Mouse (Mus musculus) embryonic facial prominence, embryonic 11.5 days (tissue): ENCODE measurements around the gene Pacsin2. TPM values are rescaled to one million over a fixed set of nuclear protein-coding genes. Genes with fewer than 3 reads are reported as not detected.

Experiments used
- ATAC-seq: fragments of 200-750 bp; cut with Nextera tagmentation; replicated peaks from 2 replicates; pipeline ENCODE4 v1.8.0; 2017; ENCODE audit warnings: low read depth; ENCODE audit not compliant: insufficient number of reproducible peaks, low FRiP score, low TSS enrichment
- DNase-seq: peaks from one replicate; pipeline ENCODE4 v3.0.0-alpha.2; 2015; ENCODE audit warnings: low spot score
- H3K27ac ChIP-seq: fragments of 300-500 bp; sonication (generic); replicated peaks from 2 replicates; pipeline ENCODE4 v1.5.1; 2014; ENCODE audit warnings: mild to moderate bottlenecking, low read depth, low read length, control low read depth
- H3K27me3 ChIP-seq: fragments of 300-500 bp; sonication (generic); 2 replicates; pipeline ENCODE4 v1.6.1; 2014; ENCODE audit warnings: mild to moderate bottlenecking, low read length, moderate library complexity, mixed read lengths; ENCODE audit not compliant: control insufficient read depth, insufficient read depth
- H3K36me3 ChIP-seq: fragments of 300-500 bp; sonication (generic); replicated peaks from 2 replicates; pipeline ENCODE4 v1.6.1; 2014; ENCODE audit warnings: low read depth, mild to moderate bottlenecking, low read length, moderate library complexity, mixed read lengths; ENCODE audit not compliant: control insufficient read depth, insufficient read depth
- H3K4me1 ChIP-seq: fragments of 300-500 bp; sonication (generic); 2 replicates; pipeline ENCODE4 v1.6.1; 2014; ENCODE audit warnings: low read length, mixed read lengths; ENCODE audit not compliant: control insufficient read depth, insufficient read depth
- H3K4me2 ChIP-seq: fragments of 300-500 bp; sonication (generic); 2 replicates; pipeline ENCODE4 v1.6.1; 2014; ENCODE audit warnings: low read depth, mild to moderate bottlenecking, control low read depth, low read length, moderate library complexity
- H3K4me3 ChIP-seq: fragments of 300-500 bp; sonication (generic); 2 replicates; pipeline ENCODE4 v1.5.1; 2014; ENCODE audit warnings: low read depth, low read length, control low read depth
- H3K9ac ChIP-seq: fragments of 300-500 bp; sonication (generic); replicated peaks from 2 replicates; pipeline ENCODE4 v1.6.1; 2014; ENCODE audit warnings: mild to moderate bottlenecking, control low read depth, low read length
- H3K9me3 ChIP-seq: fragments of 300-500 bp; sonication (generic); replicated peaks from 2 replicates; pipeline ENCODE4 v1.6.1; 2016; ENCODE audit warnings: mild to moderate bottlenecking, low read length, inconsistent platforms, mixed read lengths; ENCODE audit not compliant: control insufficient read depth
- WGBS: fragments of 180-500 bp; shearing (Covaris S2); extraction: QIAGEN DNeasy Blood & Tissue Kit; methylation state at CpG from one replicate; pipeline ENCODE4 v1.1.7; 2014; 5-methylcytosine and 5-hydroxymethylcytosine counted together
- polyA plus RNA-seq: library from polyadenylated mRNA; unstranded; fragments of >200 nt; fragmentation: Nextera tagmentation; extraction: Ambion mirVana; gene quantifications from 2 replicates; pipeline ENCODE4 v1.2.1, GENCODE M21; 2014

Gene Pacsin2
- polyA plus RNA-seq, 1 experiment from 2014 or later: 41.9 TPM

- Histone ChIP-seq H3K4me1 (no peaks in the 10 kb centered on the region), H3K36me3 (no peaks in the 10 kb centered on the region), H3K27me3 (no peaks in the 10 kb centered on the region), H3K4me3 (no peak overlapping the region), H3K9me3 (no peaks in the 10 kb centered on the region), H3K4me2 (no peak overlapping the region), H3K9ac (no peak overlapping the region; the same call in 1 of the 2 replicates), H3K27ac (0 out of 2 replicates have a peak overlapping the region, but pooled peaks have one; percentile 16)
- ATAC-seq: no peak
- DNase-seq: no peak
- 67% methylated on average over 15 of the region's 15 CpGs for WGBS
Measured at GRCm38 (mm10) chr15:83432231-83433031, 32.0 kb downstream of the Pacsin2 start.

GRCm38 (mm10) chr15:83430986-83431763 is 33.2 kb downstream of the Pacsin2 start:
- no peak overlapping the region for H3K27ac ChIP-seq
- H3K4me3 ChIP-seq: no peak overlapping the region
- H3K36me3 ChIP-seq: no peaks in the 10 kb centered on the region
- WGBS: 93% methylated on average over 14 of the region's 14 CpGs
- H3K9me3 ChIP-seq: no peaks in the 10 kb centered on the region
- no peaks in the 10 kb centered on the region for H3K4me1 ChIP-seq
- H3K27me3 ChIP-seq: no peaks in the 10 kb centered on the region
- no peak for DNase-seq
- ATAC-seq: no peak
- no peak overlapping the region for H3K9ac ChIP-seq
- H3K4me2 ChIP-seq: no peak overlapping the region

- H3K9me3 ChIP-seq: no peaks in the 10 kb centered on the region
- DNase-seq: no peak
- ATAC-seq: no peak
- WGBS: 66% methylated on average over 7 of the region's 7 CpGs
- H3K4me2 ChIP-seq: no peak overlapping the region
- no peaks in the 10 kb centered on the region for H3K36me3 ChIP-seq
- no peak overlapping the region for H3K27ac ChIP-seq
- H3K9ac ChIP-seq: no peak overlapping the region
- H3K27me3 ChIP-seq: no peaks in the 10 kb centered on the region
- H3K4me3 ChIP-seq: no peak overlapping the region
- H3K4me1 ChIP-seq: no peaks in the 10 kb centered on the region
Measured at GRCm38 (mm10) chr15:83430419-83430818, 34.0 kb downstream of the Pacsin2 start.

GRCm38 (mm10) chr15:83428586-83428985 is 35.8 kb downstream of the Pacsin2 start:
- WGBS: 92% methylated on average over 1 of the region's 1 CpGs
- no peaks in the 10 kb centered on the region for H3K27me3 ChIP-seq
- H3K4me1 ChIP-seq: no peaks in the 10 kb centered on the region
- no peak overlapping the region for H3K4me2 ChIP-seq
- H3K9me3 ChIP-seq: no peaks in the 10 kb centered on the region
- H3K27ac ChIP-seq: no peak overlapping the region
- no peak overlapping the region for H3K4me3 ChIP-seq
- DNase-seq (no peak), ATAC-seq (no peak)
- H3K36me3 ChIP-seq: no peaks in the 10 kb centered on the region
- no peak overlapping the region for H3K9ac ChIP-seq

GRCm38 (mm10) chr15:83427294-83428163 is 36.9 kb downstream of the Pacsin2 start:
- no peaks in the 10 kb centered on the region for H3K9me3 ChIP-seq
- 79% methylated on average over 8 of the region's 9 CpGs for WGBS
- H3K9ac ChIP-seq: no peak overlapping the region

GRCm38 (mm10) chr15:83425794-83426193 is 38.6 kb downstream of the Pacsin2 start:
- 28% methylated on average over 5 of the region's 5 CpGs for WGBS
- no peak overlapping the region for H3K27ac ChIP-seq
- no peak overlapping the region for H3K9ac ChIP-seq

More at GRCm38 (mm10) chr15:83427294-83428163, 36.9 kb downstream of the Pacsin2 start:
- no peaks in the 10 kb centered on the region for H3K36me3 ChIP-seq
- no peaks in the 10 kb centered on the region for H3K27me3 ChIP-seq
- H3K4me3 ChIP-seq: no peak overlapping the region
- H3K4me1 ChIP-seq: no peaks in the 10 kb centered on the region
- no peak for DNase-seq
- no peak overlapping the region for H3K27ac ChIP-seq
- no peak for ATAC-seq
- no peak overlapping the region for H3K4me2 ChIP-seq

GRCm38 (mm10) chr15:83425277-83425676 is 39.1 kb downstream of the Pacsin2 start:
- H3K9ac ChIP-seq: no peak overlapping the region
- DNase-seq (no peak), ATAC-seq (no peak)
- H3K4me3 ChIP-seq: no peak overlapping the region
- H3K27ac ChIP-seq: no peak overlapping the region
- H3K4me2 ChIP-seq: no peak overlapping the region
- H3K27me3 ChIP-seq: no peaks in the 10 kb centered on the region
- H3K36me3 ChIP-seq: no peaks in the 10 kb centered on the region
- no peaks in the 10 kb centered on the region for H3K4me1 ChIP-seq
- no peaks in the 10 kb centered on the region for H3K9me3 ChIP-seq
- 64% methylated on average over 4 of the region's 4 CpGs for WGBS

More at GRCm38 (mm10) chr15:83425794-83426193, 38.6 kb downstream of the Pacsin2 start:
- no peaks in the 10 kb centered on the region for H3K36me3 ChIP-seq
- H3K4me2 ChIP-seq: no peak overlapping the region
- no peaks in the 10 kb centered on the region for H3K4me1 ChIP-seq
- H3K9me3 ChIP-seq: no peaks in the 10 kb centered on the region
- H3K27me3 ChIP-seq: no peaks in the 10 kb centered on the region
- DNase-seq (peak; percentile 19), ATAC-seq (no peak)
- H3K4me3 ChIP-seq: no peak overlapping the region
